Mouse (Mus musculus): ENCODE results near the gene Zfp629.
"Not testable (repeated sequence)": the region's sequence is repeated elsewhere in the genome, so short reads cannot be mapped to it uniquely, and the experiment has no call there.

DNA sequence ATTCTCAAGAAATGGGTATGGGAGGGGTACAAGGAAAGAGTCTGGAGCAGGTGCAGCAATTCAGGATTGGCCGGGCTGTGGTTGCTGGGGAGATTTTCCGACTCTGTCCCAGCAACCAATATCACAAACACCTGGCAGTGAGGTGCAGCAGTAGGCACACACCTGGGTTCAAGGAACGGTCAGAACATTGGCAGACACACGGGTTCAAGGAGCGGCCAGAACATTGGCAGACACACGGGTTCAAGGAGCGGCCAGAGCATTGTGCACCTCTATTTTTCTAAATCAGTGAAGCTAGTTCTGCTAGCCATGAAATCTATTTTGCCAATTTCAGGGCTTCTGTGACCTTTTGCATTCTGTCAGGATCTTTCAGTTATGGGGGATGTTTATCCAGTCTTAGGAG, 32.0 kb upstream of the Zfp629 start:
- TF ChIP-seq CTCF (IDR thresholded peaks at IDR 0.05; ENCODE audit: low read depth, low read length); GATA1 (IDR thresholded peaks at IDR 0.05; ENCODE audit: borderline replicate concordance, low read length): not testable (repeated sequence)
